Mouse (Mus musculus) spleen, embryonic (tissue): ENCODE results near the gene Plekho1.

Experiments used
- CTCF ChIA-PET: fragments of 350-600 bp; sonication (Branson Sonifier 250); formaldehyde crosslinking; loops from one replicate; lab custom pipeline; 2022; lab: Charles Lee

The Plekho1 gene

DNA sequence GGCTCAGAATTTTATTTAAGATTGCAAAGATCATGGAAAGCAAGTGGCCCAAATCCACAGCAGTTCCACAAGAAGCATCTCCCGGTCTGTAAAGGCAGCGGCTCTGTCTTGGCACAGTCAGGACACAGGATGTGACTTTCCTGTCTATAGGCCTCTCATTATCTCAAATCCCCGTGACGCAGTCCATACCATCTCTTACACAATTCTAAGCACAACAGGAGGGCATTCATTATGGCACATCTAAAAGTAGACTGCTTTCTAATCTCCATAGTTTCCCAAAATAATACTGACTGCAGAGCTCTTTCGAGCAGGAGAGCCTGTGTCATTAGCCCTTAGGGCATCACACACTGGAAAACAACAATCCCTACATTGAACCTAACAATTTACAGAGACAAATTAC, 17.0 kb upstream of the Plekho1 start:
- CTCF ChIA-PET: no interaction called here

DNA sequence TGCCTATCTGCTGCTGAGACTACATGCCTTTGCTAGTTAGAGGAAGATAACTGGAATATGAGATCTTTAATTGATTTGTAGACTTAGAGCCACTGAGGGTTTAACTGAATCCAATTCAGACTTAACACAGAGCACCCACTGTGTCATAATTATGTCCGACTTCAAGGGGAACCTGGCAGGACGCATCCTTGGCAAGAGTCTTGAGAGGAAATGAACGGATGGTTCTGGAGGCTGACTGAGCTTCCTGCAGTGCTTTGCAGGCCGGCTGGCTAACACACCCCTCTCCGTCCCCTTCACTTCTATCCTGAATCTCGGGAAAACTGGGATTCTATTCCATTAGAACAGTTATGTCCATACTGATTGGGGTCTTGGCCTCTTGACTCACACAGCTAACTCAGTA, 12.7 kb upstream of the Plekho1 start:
- CTCF ChIA-PET: no interaction called here

- CTCF ChIA-PET: interaction anchor here (0.6 kb wide), 1 partner anchor 35 kb away, joined by 3 read pairs; no protein-coding TSS in a partner anchor
These were observed 5.8 kb upstream of the Plekho1 start for GRCm38 (mm10) chr3:96001560-96001959.

GRCm38 (mm10) chr3:96000921-96001501, 5.2 kb upstream of the Plekho1 start:
- CTCF ChIA-PET: no interaction called here

GRCm38 (mm10) chr3:96000080-96000632, 4.4 kb upstream of the Plekho1 start:
- CTCF ChIA-PET: no interaction called here

DNA sequence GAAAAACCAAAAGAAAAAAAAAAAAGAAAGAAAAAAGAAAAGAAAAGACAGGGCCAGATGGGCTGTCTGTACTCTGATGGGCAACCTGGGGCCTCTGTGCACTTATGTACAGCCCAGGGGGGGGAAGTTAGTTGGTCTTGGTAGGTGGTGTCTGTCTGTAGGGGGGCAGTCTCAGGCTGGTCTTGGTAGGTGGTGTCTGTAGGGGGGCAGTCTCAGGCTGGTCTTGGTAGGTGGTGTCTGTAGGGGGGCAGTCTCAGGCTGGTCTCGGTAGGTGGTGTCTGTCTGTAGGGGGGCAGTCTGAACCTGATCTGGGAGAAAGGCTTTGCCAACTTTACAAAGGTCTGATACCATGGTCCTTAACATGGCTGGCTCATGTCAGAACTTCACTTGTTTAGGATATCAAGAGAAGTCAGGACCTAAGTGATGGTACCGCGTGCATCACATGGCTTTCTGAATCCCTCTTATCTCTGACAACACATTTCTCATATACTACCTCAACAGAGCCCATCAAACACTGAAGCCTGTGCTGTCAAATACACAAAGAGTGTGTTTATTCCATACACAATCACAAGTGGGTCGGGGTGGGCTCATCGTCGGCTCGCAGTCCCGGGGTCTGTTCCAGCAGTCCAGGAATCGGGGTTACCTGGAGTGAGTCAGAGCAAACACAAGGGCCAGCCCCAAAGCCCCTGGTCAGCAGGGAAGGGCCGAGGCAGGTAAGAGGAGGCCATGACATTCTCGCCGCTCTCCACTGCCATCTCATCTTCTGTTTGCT, 3.7 kb upstream of the Plekho1 start:
- CTCF ChIA-PET: no interaction called here

DNA sequence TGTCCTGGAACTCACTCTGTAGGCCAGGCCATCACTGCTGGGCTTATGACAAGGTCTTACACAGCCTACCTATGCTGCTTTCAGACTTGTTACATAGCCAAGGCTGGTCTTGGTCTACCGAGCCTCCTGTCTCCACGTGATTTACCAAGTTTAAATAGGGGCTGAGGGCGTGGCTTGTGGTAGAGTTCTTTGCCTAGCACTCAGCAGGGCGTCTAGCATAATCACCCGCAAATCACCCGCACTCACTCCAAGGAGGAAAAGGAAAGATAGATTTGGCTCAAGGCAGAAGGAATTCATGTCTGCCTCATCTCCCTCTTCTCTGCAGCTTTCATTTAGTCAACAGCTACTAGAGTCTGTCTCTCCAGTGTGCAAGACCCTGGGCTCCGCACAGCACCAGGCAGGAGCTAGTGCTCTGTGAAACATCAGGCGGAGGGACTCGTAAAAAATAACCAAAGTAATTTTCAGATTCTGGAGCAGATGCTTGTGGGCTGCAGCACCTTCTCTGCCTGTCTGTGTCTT, 1.5 kb upstream of the Plekho1 start:
- CTCF ChIA-PET: interaction anchor here (0.5 kb wide), 2 partner anchors 36 to 40 kb away, joined by 3 read pairs; no protein-coding TSS in a partner anchor

- CTCF ChIA-PET: interaction anchor here (0.5 to 0.8 kb wide), 3 partner anchors 30 to 39 kb away, joined by 3 to 11 read pairs (median 3); no protein-coding TSS in a partner anchor
These were observed 761 bp upstream of the Plekho1 start for GRCm38 (mm10) chr3:95996451-95997073.

DNA sequence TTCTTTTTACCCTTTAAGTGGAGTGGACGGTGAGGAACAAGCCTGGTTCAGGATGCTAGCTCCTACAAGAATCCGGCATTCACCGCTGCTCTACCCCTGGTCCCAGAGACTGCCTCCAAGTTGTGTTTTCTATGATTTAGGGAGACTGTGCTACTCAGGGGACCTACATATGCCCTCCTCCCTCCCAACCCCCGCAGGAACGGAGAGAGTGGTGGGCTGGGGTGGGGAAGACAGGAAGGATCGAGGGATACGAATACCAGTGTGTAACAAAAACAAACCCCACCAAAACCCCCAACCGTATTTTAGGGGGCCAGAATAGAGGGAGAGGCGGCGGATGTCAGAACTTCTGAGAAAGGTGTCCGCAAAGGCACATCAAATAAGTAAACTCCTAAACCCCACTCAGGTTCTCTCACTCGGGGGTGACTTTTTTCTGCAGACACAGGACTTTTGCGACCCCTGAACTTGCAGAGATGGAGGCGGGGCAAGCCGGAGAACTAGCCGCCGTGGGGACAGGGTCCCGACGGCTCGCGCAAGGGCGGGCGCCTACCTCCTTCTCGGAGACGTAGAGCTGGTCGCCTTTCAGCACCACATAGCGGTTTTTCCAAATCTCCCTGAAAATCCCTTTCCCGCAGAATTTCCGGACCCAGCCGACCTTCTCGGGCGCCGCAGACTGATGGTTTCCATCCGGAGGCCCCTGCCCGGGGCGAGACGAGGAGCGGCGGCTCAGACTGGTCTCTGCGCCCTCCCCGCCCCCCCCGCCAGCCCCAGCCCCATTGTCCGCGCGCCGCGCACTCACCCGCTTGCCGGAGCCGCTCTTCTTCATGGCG, 613 bp downstream of the Plekho1 start:
- CTCF ChIA-PET: no interaction called here

GRCm38 (mm10) chr3:95994381-95994846, 1.4 kb downstream of the Plekho1 start:
- CTCF ChIA-PET: no interaction called here

GRCm38 (mm10) chr3:95993881-95994280, 1.9 kb downstream of the Plekho1 start:
- CTCF ChIA-PET: no interaction called here

DNA sequence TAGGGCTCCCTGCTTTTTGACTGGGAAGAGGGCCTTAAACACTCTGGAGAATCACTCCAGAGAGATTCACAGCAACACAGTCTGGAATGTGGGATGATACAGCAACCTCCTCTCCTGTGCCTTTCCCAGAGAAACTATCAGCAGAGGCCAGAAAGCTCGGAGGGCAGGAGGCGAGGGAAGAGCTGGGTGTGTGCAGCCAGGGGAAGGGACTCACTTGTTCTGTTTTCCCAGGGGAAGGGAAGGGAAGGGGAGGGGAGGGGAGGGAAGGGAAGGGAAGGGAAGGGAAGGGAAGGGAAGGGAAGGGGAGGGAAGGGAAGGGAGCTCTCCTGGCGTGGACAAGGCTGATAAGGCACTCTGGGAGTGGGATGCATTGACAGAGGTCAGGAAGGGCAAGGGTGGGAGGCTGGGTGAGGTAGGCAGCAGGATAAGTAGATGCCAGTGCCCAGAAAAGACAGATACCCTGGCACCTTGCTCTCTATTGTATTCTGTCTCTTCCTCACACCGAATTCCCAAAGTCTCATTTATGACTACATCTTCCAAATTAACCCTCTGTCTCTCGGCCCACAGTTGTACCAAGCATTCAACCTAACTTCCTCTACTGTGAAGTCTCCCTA, 2.7 kb downstream of the Plekho1 start:
- CTCF ChIA-PET: interaction anchor here (0.6 to 1.8 kb wide), 2 partner anchors 19 to 703 kb away, joined by 3 to 7 read pairs; partner anchors contain the start of gene Pias3

DNA sequence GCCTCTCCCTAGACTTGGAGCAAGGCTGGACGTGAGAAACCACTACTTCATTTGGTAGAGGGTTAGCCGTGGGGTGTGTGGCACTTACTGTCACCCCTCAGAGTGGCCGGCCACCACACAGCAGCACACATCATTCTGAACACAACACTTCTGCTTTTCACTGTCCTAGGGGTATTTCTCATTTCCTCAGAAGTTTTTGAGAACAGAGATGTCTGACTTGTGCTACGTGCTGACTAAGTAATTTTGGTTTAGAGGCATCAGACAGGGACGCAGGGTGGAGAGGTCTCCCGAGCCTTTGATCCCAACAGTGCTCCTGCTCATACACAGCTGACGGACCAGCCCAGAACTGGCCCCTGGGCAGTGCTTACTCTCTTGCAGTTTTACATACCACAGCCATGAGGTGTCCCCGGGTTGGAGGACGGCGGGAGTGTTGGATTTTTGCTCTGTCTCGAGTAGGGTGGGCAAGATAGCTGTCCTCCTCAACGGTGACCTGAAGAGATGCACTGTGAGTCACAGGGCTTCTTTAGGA, 5.3 kb downstream of the Plekho1 start:
- CTCF ChIA-PET: no interaction called here

DNA sequence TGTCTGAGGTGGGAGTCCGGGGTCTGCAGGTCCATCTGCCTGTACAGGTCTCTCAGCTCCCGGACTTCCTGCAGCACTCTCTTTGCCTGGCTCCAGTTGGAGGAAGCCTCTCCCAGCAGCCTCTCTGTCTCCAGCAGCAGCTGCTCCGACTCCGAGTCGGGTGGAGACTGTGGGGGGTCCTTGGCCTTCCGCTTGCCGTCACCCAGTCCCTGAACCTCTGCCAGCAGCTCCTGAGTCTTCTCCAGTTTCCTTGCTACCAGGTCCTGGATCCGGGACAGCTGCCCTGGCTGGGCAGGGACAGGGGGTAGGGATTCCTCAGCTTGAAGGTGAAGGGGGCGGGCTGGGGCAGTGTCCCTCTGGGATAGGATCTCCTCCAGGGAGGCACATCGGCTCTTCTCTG, 6.8 kb downstream of the Plekho1 start:
- CTCF ChIA-PET: interaction anchor here (0.5 kb wide), 1 partner anchor 21 kb away, joined by 3 read pairs; no protein-coding TSS in a partner anchor

GRCm38 (mm10) chr3:95988138-95988537, 7.7 kb downstream of the Plekho1 start:
- CTCF ChIA-PET: interaction anchor here (0.7 to 2.1 kb wide), 3 partner anchors 16 to 99 kb away, joined by 3 to 7 read pairs (median 4); no protein-coding TSS in a partner anchor

GRCm38 (mm10) chr3:95987386-95988110, 8.3 kb downstream of the Plekho1 start:
- CTCF ChIA-PET: interaction anchor here (0.7 to 2.1 kb wide), 4 partner anchors 15 to 98 kb away, joined by 3 to 7 read pairs (median 4); no protein-coding TSS in a partner anchor

DNA sequence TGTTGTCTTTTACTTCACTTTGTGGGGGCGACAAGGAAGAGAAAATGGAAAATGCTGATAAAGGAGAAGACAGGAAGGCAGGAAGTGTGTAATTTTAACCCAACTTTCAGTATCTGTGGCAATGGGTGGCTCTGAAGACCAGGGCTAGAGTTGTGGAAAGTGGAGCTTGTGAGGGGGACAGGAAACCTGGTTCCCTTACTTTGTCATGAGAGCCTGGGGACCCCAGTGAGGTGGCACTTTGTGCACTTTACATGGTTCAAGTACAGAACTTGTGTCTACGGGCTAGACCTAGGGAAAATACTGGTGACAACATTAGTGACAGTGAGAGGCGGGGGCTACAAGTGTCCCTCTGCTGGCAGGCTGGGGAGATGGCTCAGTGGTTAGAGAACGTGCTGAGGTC, 8.8 kb downstream of the Plekho1 start:
- CTCF ChIA-PET: interaction anchor here (0.9 to 2.1 kb wide), 2 partner anchors 14 to 34 kb away, joined by 3 to 7 read pairs; no protein-coding TSS in a partner anchor

DNA sequence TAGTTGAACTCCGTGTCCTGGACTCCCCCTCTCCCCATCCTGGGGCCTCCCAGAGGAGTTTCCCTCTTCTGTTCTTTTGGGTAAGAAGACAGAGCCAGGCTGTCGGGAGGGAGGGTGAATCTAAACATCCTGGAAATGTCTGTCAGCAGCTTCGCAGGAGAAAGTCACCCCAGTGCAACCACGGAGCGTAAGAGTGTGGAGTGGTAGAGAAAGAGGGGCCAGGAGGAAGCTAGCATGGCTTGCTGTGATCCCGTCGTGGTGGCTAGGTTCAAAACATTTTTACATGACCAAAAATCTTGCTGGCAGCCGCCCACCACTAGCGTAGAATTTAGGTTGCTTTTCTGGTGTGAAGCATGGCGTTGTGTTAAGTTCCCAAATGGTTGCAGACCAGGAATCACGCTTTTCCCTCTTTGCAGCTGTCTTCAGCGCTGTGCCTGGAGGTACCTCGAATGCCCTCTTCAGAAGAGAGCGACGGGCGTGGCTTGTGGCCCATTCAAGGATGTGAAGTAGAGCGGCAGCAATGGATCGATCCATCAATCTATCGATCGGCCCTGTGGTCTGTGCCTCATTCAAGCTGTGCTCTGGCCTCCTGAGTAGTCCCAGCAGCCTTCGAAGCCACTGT, 9.7 kb downstream of the Plekho1 start:
- CTCF ChIA-PET: interaction anchor here (0.5 to 2.1 kb wide), 2 partner anchors 13 to 46 kb away, joined by 3 to 7 read pairs; no protein-coding TSS in a partner anchor
